10 mouse cellular contexts compared by ENCODE assay signal in the genomic region with DNA sequence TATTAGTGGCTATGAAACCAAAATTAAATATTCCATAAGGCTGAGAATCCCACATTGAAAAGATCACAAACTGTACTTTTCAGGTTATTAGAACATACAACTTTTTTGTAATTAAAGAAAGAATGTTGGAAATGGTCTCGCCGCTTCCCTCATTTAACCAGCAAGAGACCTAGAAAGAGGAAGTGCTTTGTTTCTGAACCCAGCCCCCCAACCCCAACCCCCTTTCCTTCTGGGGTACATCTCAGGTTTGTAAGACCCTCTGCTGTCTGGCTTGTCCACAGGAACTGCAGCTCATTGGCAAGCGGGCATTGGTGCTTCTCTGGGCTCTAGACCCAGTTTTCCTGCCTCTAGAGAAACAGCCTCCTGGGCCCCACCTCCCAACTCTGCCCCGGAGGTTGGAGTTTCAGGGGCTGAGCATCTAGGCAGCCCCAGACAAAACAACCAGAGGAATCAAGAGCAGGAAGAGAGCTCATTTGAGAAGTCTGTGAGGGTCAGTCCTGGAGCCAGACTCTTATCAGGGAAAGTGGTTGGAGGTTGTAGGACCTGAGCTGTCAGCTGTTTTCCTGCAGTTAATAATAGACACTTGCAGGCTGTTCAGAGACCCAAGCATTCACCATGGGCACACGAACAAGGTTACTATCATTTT. TPM values are rescaled to one million over a fixed set of nuclear protein-coding genes. Genes with fewer than 3 reads are reported as not detected.
DNase-seq lines count a peak whose midpoint lies in the region; ATAC-seq and TF ChIP-seq lines count a peak whose summit lies in the region.
"Had no signal": no experiment of that assay in that cellular context is flagged by ENCODE, and none has a peak within 500 bp of the region (broad histone marks: within the 10 kb centered on the region; RNA-seq: fewer than 3 reads in every experiment).

No protein-coding gene starts in this region.

- TF ChIP-seq CTCF in lung, embryonic 14.5 days (IDR thresholded peaks at IDR 0.05; ENCODE audit: low read depth) = no peak

- no peak overlapping the region; the same call in 1 of the 2 replicates for H3K9ac ChIP-seq in lung, embryonic 14.5 days
- H3K9ac ChIP-seq in forebrain, embryonic 14.5 days (ENCODE audit: low read length) = no peak overlapping the region
- no peak overlapping the region for H3K9ac ChIP-seq in midbrain, embryonic 13.5 days (replicated peaks)

- H3K9me3 ChIP-seq in lung, embryonic 14.5 days (ENCODE audit: low read depth, low read length) = no peaks in the 10 kb centered on the region
- H3K9me3 ChIP-seq in forebrain, embryonic 14.5 days (replicated peaks; ENCODE audit: control insufficient read depth, low read length) = no peaks in the 10 kb centered on the region
- no peaks in the 10 kb centered on the region for H3K9me3 ChIP-seq in midbrain, embryonic 13.5 days

- 48% methylated on average over 5 of the region's 5 CpGs for WGBS in lung, embryonic 14.5 days
- 71% methylated on average over 5 of the region's 5 CpGs for WGBS in forebrain, embryonic 14.5 days
- WGBS in midbrain, embryonic 13.5 days = 70% methylated on average over 5 of the region's 5 CpGs

- ATAC-seq in lung, embryonic 14.5 days (ENCODE audit: insufficient read depth) = peak; percentile 61
- peak; percentile 42; the same call in 1 of the 2 replicates for ATAC-seq in granulocyte monocyte progenitor cell, adult 5-6 weeks (replicated peaks; ENCODE audit: poor library complexity, severe bottlenecking)
- peak; percentile 54; the same call in 1 of the 2 replicates for ATAC-seq in megakaryocyte progenitor cell, adult 5-6 weeks (replicated peaks; ENCODE audit: poor library complexity)
- no peak for ATAC-seq in forebrain, embryonic 14.5 days
- no peak for ATAC-seq in midbrain, embryonic 13.5 days
- ATAC-seq: CD4-positive, CD25-positive, alpha-beta regulatory T cell, adult 4 months had no signal

- intact Hi-C loops in heart, postnatal 36 days (cut with DNase I) = no loop called here

- H3K4me2 ChIP-seq in lung, embryonic 14.5 days = peak overlapping the region; percentile 31; the same call in 1 of the 2 replicates
- no peak overlapping the region for H3K4me2 ChIP-seq in forebrain, embryonic 14.5 days (ENCODE audit: low read length)
- no peak overlapping the region for H3K4me2 ChIP-seq in midbrain, embryonic 13.5 days (replicated peaks)

- H3K4me1 ChIP-seq in lung, embryonic 14.5 days (ENCODE audit: insufficient read depth) = peaks cover 8% of the 10 kb centered on the region
- H3K4me1 ChIP-seq in forebrain, embryonic 14.5 days (ENCODE audit: control insufficient read depth, insufficient read depth, low read length) = no peaks in the 10 kb centered on the region
- no peaks in the 10 kb centered on the region for H3K4me1 ChIP-seq in midbrain, embryonic 13.5 days (replicated peaks)

- no peaks in the 10 kb centered on the region for H3K36me3 ChIP-seq in lung, embryonic 14.5 days (ENCODE audit: insufficient read depth)
- no peaks in the 10 kb centered on the region for H3K36me3 ChIP-seq in forebrain, embryonic 14.5 days (ENCODE audit: control insufficient read depth, insufficient read depth, low read length)
- H3K36me3 ChIP-seq in midbrain, embryonic 13.5 days = no peaks in the 10 kb centered on the region

- H3K27me3 ChIP-seq in lung, embryonic 14.5 days (ENCODE audit: insufficient read depth, low read length) = no peaks in the 10 kb centered on the region
- H3K27me3 ChIP-seq in forebrain, embryonic 14.5 days (replicated peaks; ENCODE audit: control insufficient read depth, insufficient read depth, low read length) = no peaks in the 10 kb centered on the region
- H3K27me3 ChIP-seq in midbrain, embryonic 13.5 days = no peaks in the 10 kb centered on the region

- H3K27ac ChIP-seq in lung, embryonic 14.5 days (ENCODE audit: low read depth) = peak overlapping the region; percentile 54; the same call in 1 of the 2 replicates
- no peak overlapping the region for H3K27ac ChIP-seq in forebrain, embryonic 14.5 days (ENCODE audit: low read depth, low read length)
- no peak overlapping the region for H3K27ac ChIP-seq in midbrain, embryonic 13.5 days

- no peak overlapping the region for H3K4me3 ChIP-seq in lung, embryonic 14.5 days (ENCODE audit: low read depth, low read length)
- no peak overlapping the region for H3K4me3 ChIP-seq in forebrain, embryonic 14.5 days (ENCODE audit: low read depth, low read length)
- no peak overlapping the region for H3K4me3 ChIP-seq in midbrain, embryonic 13.5 days (replicated peaks)

- peak; percentile 94 for DNase-seq in heart, adult 11 months
- no peak for DNase-seq in heart, postnatal 36 days
- DNase-seq in lung, embryonic 14.5 days = no peak
- DNase-seq in lung, postnatal 25 days (ENCODE audit: low spot score) = no peak
- DNase-seq in forebrain, embryonic 14.5 days (ENCODE audit: low spot score) = no peak
- DNase-seq: midbrain, embryonic 14.5 days had no signal

RNA-seq across cellular contexts. Expression of a gene that starts 12.8 kb away (rescaled TPM):
- 100 to 1,000 TPM; 120 to 129 TPM for total RNA-seq in heart, postnatal 36 days (2021)
- 25.8 and 30.0 TPM in 2 replicates for polyA plus RNA-seq in lung, embryonic 14.5 days (2014; fragmentation: Nextera tagmentation; extraction: Ambion mirVana)
- total RNA-seq in granulocyte monocyte progenitor cell, adult 5-6 weeks (2014; fragmentation: Nextera tagmentation) = not detected in 2 replicates
- not detected in 2 replicates for total RNA-seq in granulocyte monocyte progenitor cell, adult 5-6 weeks (2017)
- not detected in 2 replicates for total RNA-seq in megakaryocyte progenitor cell, adult 5-6 weeks (2015)
- total RNA-seq in megakaryocyte progenitor cell, adult 5-6 weeks (2017) = 0.29 TPM in 1 of 2 replicates, not detected in the other
- polyA plus RNA-seq in forebrain, embryonic 14.5 days (2014; fragmentation: Nextera tagmentation; extraction: Ambion mirVana) = 24.7 and 26.6 TPM in 2 replicates
- 4.3 and 6.2 TPM in 2 replicates for polyA plus RNA-seq in midbrain, embryonic 13.5 days (2015; fragmentation: Nextera tagmentation; extraction: Ambion mirVana)
- polyA plus RNA-seq: CD4-positive, CD25-positive, alpha-beta regulatory T cell, adult 4 months had no signal

Comparison
In these comparisons a context has a peak if more than half of its experiments do, and no peak if none do; other contexts are left out.
1. ATAC-seq: peak in lung, embryonic 14.5 days (single experiment), granulocyte monocyte progenitor cell, adult 5-6 weeks (single experiment) and megakaryocyte progenitor cell, adult 5-6 weeks (single experiment); none in forebrain, embryonic 14.5 days (single experiment) and midbrain, embryonic 13.5 days (single experiment).
2. RNA of a gene that starts 12.8 kb away (total RNA-seq): 120 to 129 TPM in heart, postnatal 36 days; 0.29 TPM in megakaryocyte progenitor cell, adult 5-6 weeks and not detected in granulocyte monocyte progenitor cell, adult 5-6 weeks; every median in the first group is over 10 times any median in the second.